Mouse (Mus musculus) ES-E14 (cell line): Measurements from ENCODE around the gene Hnrnpa3. TPM values are rescaled to one million over a fixed set of nuclear protein-coding genes. Genes with fewer than 3 reads are reported as not detected.

Source experiments
- DNase-seq: peaks from one replicate; pipeline ENCODE4 v3.0.0-alpha.2; 2013; ENCODE audit warnings: low read depth, low spot score
- H3K27ac ChIP-seq: 2 replicates; pipeline ENCODE4 v1.5.1; 2012; ENCODE audit warnings: low read depth, mild to moderate bottlenecking, low read length, moderate library complexity, mixed read lengths; ENCODE audit not compliant: poor library complexity, insufficient read depth, severe bottlenecking
- H3K36me3 ChIP-seq: 2 replicates; pipeline ENCODE4 v1.6.1; 2012; ENCODE audit warnings: mild to moderate bottlenecking, low read length, moderate library complexity, mixed read lengths; ENCODE audit not compliant: control insufficient read depth, poor library complexity, insufficient read depth, severe bottlenecking
- H3K4me1 ChIP-seq, 2 experiments: fragments of 150-350 bp in 1 of 2; sonication (generic) in 1 of 2; 2 replicates each; pipeline ENCODE4 v1.6.1; 2012; ENCODE audit warnings: low read length in 2 of 2, mild to moderate bottlenecking in 1 of 2, mixed read lengths in 1 of 2; ENCODE audit not compliant: control insufficient read depth in 2 of 2, insufficient read depth in 2 of 2, poor library complexity in 1 of 2
- H3K4me3 ChIP-seq, 2 experiments: fragments of 150-350 bp in 1 of 2; sonication (generic) in 1 of 2; 2 replicates each; pipeline ENCODE4 v1.5.1; 2012; ENCODE audit warnings: low read length in 2 of 2, low read depth in 1 of 2, mild to moderate bottlenecking in 1 of 2, mixed read lengths in 1 of 2; ENCODE audit not compliant: insufficient read depth in 1 of 2, poor library complexity in 1 of 2, severe bottlenecking in 1 of 2
- H3K9ac ChIP-seq: 2 replicates; pipeline ENCODE4 v1.6.1; 2012; ENCODE audit warnings: low read depth, mild to moderate bottlenecking, low read length, mixed read lengths; ENCODE audit not compliant: poor library complexity, insufficient read depth, severe bottlenecking
- H3K9me3 ChIP-seq: fragments of 150-350 bp; sonication (generic); 2 replicates; pipeline ENCODE4 v1.6.1; 2012; ENCODE audit warnings: low read depth, mild to moderate bottlenecking, low read length; ENCODE audit not compliant: control insufficient read depth, insufficient read depth
- CHD2 ChIP-seq: IDR thresholded peaks from 2 replicates; pipeline ENCODE4 v1.6.1; 2014; ENCODE audit warnings: mild to moderate bottlenecking, low read depth, low read length, inconsistent platforms
- HCFC1 ChIP-seq: IDR thresholded peaks from 2 replicates; pipeline ENCODE4 v1.6.1; 2012; ENCODE audit warnings: low read length, inconsistent platforms, borderline replicate concordance; ENCODE audit not compliant: insufficient read depth
- MAFK ChIP-seq: IDR thresholded peaks from 2 replicates; pipeline ENCODE4 v1.6.1; 2014; ENCODE audit warnings: mild to moderate bottlenecking, low read depth, low read length, inconsistent platforms; ENCODE audit not compliant: insufficient read depth
- ZC3H11A ChIP-seq: IDR thresholded peaks from 2 replicates; pipeline ENCODE4 v1.6.1; 2012; ENCODE audit warnings: low read depth, mild to moderate bottlenecking, inconsistent platforms, low read length, borderline replicate concordance
- ZNF384 ChIP-seq: IDR thresholded peaks from 2 replicates; pipeline ENCODE4 v1.6.1; 2012; ENCODE audit warnings: low read depth, low read length, inconsistent platforms
- in situ Hi-C, 2 experiments: fragments of 600-800 bp; cut with MboI; formaldehyde crosslinking; loops; one replicate each; pipeline ENCODE4 v1.15.1; 2025; ENCODE audit warnings: low sequenced_read_pairs in 2 of 2, inconsistent platforms in 1 of 2; ENCODE audit not compliant: unreplicated experiment in 2 of 2
- total RNA-seq: library from RNA; depleted of rRNA; stranded (reverse); fragments of 300-350 nt; gene quantifications from 2 replicates; pipeline ENCODE4 v1.2.3, GENCODE M21; 2012

Gene Hnrnpa3
- total RNA-seq, 1 experiment, result 166 TPM

DNA sequence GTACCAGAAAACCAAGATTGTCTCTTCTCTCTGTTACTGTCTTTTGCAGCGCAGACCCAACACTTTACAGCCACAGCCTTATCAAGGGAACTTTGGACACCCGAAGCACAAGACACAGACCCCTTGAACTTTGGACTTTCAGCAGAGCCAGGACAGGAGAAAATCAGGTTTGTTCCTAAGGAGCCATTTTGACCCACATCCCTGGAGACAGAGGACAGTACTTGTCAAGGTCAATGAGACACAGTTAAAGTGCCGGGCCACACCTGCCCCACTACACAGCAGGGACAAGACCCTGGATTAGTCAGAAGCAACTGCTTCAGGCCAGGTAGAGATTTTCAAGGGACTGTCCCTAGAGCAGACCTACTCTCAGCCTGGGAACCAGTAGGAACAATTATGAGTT lies 38.2 kb downstream of the Hnrnpa3 start:
- no peak overlapping the region for H3K4me3 ChIP-seq
- in situ Hi-C loops, result no loop called here
- H3K27ac ChIP-seq, result no peak overlapping the region
- H3K36me3 ChIP-seq, result peaks cover 4% of the 10 kb centered on the region; the same call in 1 of the 2 replicates
- no peak for DNase-seq
- H3K4me1 ChIP-seq, result peaks cover 22 to 42% of the 10 kb centered on the region in 2 experiments
- no peak overlapping the region for H3K9ac ChIP-seq
- TF ChIP-seq MAFK (no peak), HCFC1 (no peak), ZNF384 (no peak), ZC3H11A (no peak), CHD2 (no peak)
- H3K9me3 ChIP-seq, result no peaks in the 10 kb centered on the region

DNA sequence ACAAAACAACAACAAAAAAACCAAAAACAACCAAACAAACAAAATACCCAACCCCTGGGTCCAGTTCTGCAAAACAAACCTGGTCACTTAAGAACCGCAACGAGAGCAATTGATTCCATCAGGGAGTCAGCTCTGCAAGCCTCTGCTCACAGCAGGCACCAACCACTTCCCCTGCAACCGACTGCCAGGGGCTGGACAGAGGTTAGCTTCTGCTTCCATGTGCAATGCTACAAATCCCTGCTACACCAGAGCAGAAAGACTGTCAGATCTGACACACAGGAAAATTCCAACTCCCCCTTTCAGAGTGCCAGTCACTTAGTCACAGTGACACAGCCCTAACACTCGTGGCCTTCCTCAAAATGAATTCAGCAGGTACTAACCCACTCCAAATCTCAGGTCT lies 38.9 kb downstream of the Hnrnpa3 start:
- Histone ChIP-seq H3K4me3 (no peak overlapping the region), H3K27ac (no peak overlapping the region), H3K9ac (no peak overlapping the region), H3K36me3 (peaks cover 2% of the 10 kb centered on the region; the same call in 1 of the 2 replicates), H3K4me1 (peaks cover 22 to 37% of the 10 kb centered on the region in 2 experiments), H3K9me3 (no peaks in the 10 kb centered on the region)
- in situ Hi-C loops, result no loop called here
- no peak for DNase-seq
- no peak for TF ChIP-seq ZC3H11A
- TF ChIP-seq ZNF384, result no peak
- TF ChIP-seq CHD2, result no peak
- TF ChIP-seq HCFC1, result no peak
- TF ChIP-seq MAFK, result no peak

DNA sequence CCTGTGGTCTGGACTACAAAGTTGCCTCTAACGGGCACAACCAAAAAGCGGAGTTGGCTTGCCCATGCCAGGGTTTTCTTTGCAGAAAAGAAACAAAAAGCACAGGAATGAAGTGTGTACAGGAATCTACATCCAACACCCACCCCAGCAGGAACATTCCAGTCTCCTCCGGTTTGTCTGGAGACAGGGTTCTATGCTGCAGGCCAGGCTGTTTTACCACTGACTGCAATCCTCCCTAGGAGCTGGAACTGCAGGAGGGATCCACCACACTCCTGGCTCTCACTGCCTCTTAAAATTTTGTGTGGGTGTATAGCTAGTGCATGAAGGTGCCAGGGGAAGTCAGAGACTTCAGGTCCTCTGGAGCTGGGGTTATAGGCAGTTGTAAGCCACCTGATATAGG lies 39.8 kb downstream of the Hnrnpa3 start:
- H3K9ac ChIP-seq, result no peak overlapping the region
- in situ Hi-C loops, result no loop called here
- H3K9me3 ChIP-seq, result no peaks in the 10 kb centered on the region
- no peak for DNase-seq
- TF ChIP-seq ZC3H11A (no peak), HCFC1 (no peak), MAFK (no peak), ZNF384 (no peak), CHD2 (no peak)
- peaks cover 2% of the 10 kb centered on the region; the same call in 1 of the 2 replicates for H3K36me3 ChIP-seq
- H3K4me1 ChIP-seq, result peaks cover 22 to 29% of the 10 kb centered on the region in 2 experiments
- H3K27ac ChIP-seq, result no peak overlapping the region
- H3K4me3 ChIP-seq, result no peak overlapping the region

DNA sequence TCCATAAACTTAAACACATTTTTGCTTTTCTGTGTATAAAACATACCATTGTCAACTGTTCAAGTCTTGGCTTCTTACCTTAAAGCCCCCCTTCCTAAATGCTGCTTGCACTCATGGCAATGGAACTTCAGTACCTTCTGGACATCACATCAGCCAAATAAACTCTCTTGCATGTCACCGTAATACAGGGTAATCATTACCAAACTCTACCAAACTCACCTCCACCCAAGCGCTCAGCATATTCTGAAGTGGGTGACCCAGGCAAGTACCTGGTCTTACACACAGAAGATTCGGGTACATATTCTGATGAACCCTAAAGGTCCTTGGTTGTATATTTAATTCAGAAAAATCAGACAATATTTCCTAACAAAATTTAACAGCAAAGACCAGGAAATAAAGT lies 41.5 kb downstream of the Hnrnpa3 start:
- Histone ChIP-seq H3K27ac (no peak overlapping the region), H3K9ac (no peak overlapping the region)

DNA sequence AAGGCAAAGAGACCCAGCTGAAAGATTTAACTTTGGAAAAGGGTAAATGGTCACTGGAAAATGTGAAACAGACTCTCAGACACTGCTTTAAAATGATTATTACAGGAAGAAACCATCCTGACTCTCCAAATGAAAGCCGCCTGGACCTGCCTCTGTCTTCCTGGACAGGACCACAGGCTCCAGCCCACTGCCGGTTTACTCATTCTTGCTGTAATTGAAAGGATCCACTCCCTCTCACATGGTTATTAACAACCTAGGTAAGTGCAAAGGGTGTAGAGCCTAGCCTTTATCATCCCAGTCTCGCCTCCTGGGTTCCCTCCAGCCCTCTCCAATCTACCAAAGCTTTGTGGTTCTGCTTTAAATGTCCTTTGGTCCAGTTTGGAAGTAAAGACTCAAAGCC lies 42.1 kb downstream of the Hnrnpa3 start:
- H3K4me1 ChIP-seq, result peaks cover 22 to 26% of the 10 kb centered on the region in 2 experiments

More for the DNA sequence above, 41.5 kb downstream of the Hnrnpa3 start:
- in situ Hi-C loops, result no loop called here
- peaks cover 23 to 29% of the 10 kb centered on the region in 2 experiments for H3K4me1 ChIP-seq
- peaks cover 2% of the 10 kb centered on the region; the same call in 1 of the 2 replicates for H3K36me3 ChIP-seq
- DNase-seq, result no peak
- no peak overlapping the region for H3K4me3 ChIP-seq
- TF ChIP-seq HCFC1, result no peak
- no peak for TF ChIP-seq ZNF384
- no peak for TF ChIP-seq CHD2
- TF ChIP-seq MAFK, result no peak
- H3K9me3 ChIP-seq, result no peaks in the 10 kb centered on the region

More for the DNA sequence above, 42.1 kb downstream of the Hnrnpa3 start:
- H3K9me3 ChIP-seq, result no peaks in the 10 kb centered on the region
- peaks cover 2% of the 10 kb centered on the region; the same call in 1 of the 2 replicates for H3K36me3 ChIP-seq
- TF ChIP-seq HCFC1 (no peak), CHD2 (no peak), ZC3H11A (no peak), ZNF384 (no peak), MAFK (no peak)
- H3K27ac ChIP-seq, result no peak overlapping the region
- H3K9ac ChIP-seq, result no peak overlapping the region
- H3K4me3 ChIP-seq, result no peak overlapping the region
- DNase-seq, result no peak
- in situ Hi-C loops, result no loop called here
